Mouse (Mus musculus) layer of hippocampus, adult 11-12 months (tissue): ENCODE measurements at regions not wholly inside any gene's neighbourhood (a gene's known extent, or its start where the extent isn't known, plus 50 kb on each side); places are given as distances from the start of the nearest gene placed in this dataset.

Source experiments
- DNase-seq: peaks from one replicate; pipeline ENCODE4 v3.0.0; 2022; ENCODE audit warnings: low spot score

- no peak for DNase-seq
These were observed 50.7 kb upstream of the Gm7361 start for GRCm38 (mm10) chr5:26206766-26207122.

GRCm38 (mm10) chr5:26206066-26206765 lies 51.3 kb upstream of the Gm7361 start:
- DNase-seq: no peak

- DNase-seq: no peak
These were observed 55.0 kb upstream of the Gm7361 start for GRCm38 (mm10) chr5:26202471-26202870.

GRCm38 (mm10) chr5:26189377-26189776 lies 68.1 kb upstream of the Gm7361 start:
- DNase-seq: peak; percentile 8

GRCm38 (mm10) chr5:26187212-26187611 lies 66.0 kb upstream of the Gm10220 start:
- DNase-seq: no peak

GRCm38 (mm10) chr5:26185417-26185816 lies 64.2 kb upstream of the Gm10220 start:
- DNase-seq: no peak

- DNase-seq: no peak
These were observed 54.8 kb upstream of the Gm10220 start for GRCm38 (mm10) chr5:26176064-26176463.

GRCm38 (mm10) chr5:26171662-26172384 lies 50.6 kb upstream of the Gm10220 start:
- no peak for DNase-seq

- DNase-seq: no peak
These were observed 49.7 kb upstream of the Gm10220 start for GRCm38 (mm10) chr5:26170717-26171500.
